Mouse (Mus musculus) embryo, embryonic 10.5 days (tissue): ENCODE measurements at regions not wholly inside any gene's neighbourhood (a gene's known extent, or its start where the extent isn't known, plus 50 kb on each side); places are given as distances from the start of the nearest gene placed in this dataset.

Experiments used
- DNase-seq: peaks from one replicate; pipeline ENCODE4 v3.0.0-alpha.2; 2015; ENCODE audit warnings: low spot score

DNA sequence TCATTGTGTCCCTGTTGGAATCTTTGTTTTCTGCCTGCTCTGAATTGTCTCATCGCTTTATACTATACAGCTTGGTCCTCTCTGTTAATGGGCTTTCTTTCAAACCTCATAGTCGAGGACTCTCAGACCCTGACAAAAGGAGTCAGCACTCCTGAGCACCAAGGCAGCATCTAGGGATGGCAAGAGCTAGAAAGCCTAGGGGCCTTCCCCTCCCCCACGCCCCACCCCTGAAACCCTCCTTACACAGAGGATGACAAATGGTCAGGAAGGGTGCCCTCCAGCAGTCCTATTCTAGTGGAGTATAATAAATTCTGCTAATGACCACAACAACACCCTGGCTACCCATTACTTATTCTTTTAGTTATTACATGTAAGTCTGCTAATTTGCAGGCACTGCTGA is 74.4 kb downstream of the Tbx19 start:
- DNase-seq: no peak

DNA sequence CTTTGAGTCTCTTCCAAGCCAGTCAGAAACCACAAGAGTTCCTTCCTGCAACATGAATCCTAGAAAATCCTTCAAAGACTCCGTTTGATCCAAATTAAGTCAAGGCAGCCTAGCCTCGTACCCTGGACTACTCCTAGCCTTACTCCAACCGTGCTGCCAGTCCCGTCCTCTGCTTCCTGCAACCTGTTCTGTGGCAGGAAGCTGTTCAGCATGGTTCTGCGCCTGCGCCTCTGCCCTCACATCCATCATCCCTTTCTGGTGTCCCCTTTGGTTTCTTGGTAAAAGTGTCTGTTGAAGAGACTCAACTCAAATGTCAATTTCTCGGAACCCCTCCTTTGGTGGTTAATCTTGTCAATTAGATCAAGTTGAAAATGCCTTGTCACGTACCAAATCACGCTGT is 75.8 kb downstream of the Tbx19 start:
- no peak for DNase-seq

DNA sequence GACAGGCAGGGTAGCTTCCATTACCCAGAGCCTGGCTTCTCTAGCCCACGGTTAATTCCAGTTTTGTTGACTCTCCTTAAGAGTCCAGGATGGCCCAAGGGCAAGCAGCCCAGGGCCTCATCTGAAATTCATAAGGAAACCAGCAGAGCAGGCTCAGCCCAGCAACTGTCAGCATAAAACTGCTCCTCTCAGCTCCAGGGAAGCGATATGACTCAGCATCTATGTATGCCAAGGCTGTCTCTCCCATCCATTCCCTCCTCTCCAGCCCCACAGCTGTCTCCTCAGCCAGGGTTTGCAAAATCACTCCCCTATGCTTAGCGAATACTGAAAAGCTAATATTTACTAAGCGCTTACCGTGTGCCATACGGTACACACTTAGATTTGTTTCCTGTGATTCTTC is 76.4 kb downstream of the Tbx19 start:
- no peak for DNase-seq

DNA sequence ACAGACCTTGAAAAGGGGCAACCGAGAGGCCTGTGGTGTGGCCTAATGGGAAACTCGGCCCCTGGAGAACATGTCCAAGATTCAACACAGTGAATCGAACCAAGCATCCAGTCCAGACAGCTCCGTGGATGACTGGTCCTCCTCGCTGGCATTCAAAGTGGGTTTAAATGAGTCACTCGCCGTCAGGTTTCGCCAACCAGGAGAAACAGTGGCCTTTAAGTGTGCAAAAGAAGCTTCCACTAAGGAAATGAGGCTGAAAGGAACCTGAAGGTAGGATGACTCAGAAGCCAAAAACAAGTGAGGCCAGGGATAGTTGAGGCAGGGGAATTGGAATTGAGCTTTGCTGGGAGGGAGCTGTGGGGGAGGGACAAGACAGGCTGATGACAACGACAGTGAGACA is 80.2 kb downstream of the Tbx19 start:
- no peak for DNase-seq

DNA sequence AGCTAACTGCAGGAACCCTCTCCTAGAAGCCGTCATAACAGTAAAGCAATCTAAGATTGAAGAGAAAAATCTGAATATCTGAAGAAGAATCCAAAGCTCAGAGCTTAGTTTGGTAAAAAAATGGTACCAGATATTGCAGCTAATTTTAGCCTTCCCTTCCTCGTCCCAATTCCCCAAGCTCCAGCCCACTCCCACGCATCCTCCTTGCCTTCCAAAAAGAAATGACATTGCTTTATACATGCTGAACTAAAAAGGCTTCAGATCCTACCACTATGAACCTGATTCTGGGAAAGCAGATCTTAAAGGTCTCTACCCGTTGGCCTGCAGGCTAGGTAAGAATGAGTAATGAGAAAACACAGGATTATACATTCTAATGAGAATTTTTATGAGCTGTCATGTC is 83.3 kb downstream of the Tbx19 start:
- no peak for DNase-seq

DNA sequence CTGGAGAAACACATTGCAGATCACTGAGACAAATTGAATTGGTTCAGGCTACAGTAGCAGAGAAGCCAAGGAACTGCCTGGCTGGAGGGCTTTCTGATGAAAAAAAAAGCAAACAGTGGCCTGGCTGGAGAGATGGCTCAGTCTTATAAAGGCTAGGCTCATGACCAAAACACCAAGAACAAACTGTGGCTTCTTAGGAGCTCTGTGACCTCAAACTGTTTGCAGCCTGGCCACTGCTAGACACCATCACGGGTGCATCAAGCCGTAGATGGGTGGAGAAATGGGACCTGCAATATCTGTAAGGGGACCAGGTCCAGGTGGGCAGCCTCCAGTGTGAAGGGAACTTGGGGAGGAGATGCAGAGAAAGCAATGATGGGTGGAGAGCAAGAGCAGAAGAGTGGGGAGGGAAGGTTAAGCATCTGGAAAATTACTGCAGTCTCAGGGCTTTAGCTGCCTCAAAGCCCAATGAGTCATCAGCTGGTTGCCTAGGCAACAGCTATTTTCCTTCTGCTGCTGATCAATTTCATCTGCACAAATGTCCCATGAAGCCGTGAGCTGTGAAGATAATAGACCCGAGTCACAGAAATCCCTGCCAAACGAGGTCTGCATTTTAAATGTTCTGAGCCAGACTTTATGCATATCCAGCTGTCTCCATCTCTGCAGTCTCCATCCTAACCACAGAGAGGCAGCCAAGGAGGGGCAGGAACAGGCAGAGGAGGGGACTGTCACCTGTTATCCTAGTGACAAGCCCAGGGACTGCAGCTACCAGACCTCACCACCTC is 85.1 kb downstream of the Tbx19 start:
- peak; percentile 61 for DNase-seq

DNA sequence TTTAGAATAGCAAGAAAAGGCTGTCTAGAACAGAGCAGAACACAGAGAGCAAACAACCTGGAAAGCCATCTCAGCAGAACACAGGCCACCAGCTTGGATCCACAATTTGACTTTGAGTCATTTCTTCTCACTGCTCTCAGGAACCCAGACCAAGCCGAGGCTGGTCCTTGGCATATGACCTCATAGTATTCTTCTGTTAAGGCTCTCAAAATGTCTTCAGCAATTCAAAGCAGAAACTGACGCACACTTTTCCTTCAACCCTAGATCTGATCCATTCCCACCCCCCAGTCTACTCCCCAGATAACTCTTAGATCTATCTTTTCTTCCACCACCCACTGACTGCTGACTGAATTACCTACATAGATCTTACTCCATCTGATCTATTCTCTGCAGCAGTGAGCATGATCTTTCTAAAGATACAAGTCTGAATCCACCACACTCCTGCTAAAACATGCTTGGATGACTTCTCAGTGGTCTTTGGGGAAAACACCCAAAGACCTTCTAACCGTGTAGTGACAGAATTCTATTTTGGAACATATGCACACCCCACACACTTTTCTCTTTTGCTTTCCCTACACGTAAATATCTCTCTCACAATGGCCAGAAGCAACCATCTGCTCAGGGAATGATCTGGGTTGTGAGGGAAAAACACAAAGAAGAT is 88.6 kb downstream of the Tbx19 start:
- no peak for DNase-seq

DNA sequence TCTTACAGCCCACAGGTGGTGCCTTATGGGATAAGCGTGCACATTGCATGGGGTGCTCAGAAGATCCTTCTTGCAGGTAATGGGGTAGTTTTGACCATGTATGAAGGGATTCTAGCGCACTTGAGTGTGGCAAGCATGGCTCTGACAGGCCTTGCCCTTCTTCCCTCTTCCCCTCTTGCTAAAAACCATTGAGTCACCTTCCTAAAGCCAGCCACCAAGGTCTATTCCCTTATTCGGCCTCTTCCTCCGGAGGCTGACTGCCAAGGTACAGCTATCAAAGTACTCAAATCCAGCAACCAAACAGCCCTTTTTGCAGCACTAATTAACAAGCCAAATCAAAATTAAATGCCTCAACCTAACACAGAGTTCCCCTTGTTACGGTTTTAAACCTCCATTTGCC is 95.6 kb downstream of the Tbx19 start:
- DNase-seq: no peak

DNA sequence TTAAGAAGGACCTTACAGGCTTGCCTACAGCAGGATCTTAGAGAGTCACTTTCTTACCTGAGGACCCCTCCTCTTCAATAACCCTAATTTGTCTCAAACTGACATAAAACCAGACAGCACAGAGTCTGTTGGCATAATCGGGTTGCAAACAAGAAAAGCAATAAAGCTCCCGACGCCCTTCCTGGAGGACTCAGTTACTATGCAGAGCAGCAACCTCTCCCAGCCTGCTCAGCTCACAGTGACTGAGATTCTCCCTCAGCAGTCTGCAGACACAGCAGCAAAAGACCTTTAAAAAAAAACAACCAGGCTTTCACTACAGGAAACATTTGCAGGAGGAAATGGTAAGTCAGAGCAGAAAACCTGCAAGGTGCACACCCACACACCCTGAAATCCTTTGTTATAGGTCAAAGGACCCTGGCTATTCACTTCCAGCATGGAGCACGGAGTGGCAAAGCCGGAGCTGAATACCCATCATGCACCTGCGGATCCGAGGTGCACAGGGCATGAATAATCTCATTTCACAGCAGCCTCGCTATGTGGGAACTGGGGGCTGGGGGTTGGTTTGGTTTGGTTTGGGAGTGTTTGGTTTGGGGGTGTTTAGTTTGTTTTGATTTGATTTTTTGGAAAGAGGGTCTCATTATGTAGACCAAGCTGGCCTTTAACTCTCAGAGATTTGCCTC is 97.6 kb downstream of the Tbx19 start:
- no peak for DNase-seq

DNA sequence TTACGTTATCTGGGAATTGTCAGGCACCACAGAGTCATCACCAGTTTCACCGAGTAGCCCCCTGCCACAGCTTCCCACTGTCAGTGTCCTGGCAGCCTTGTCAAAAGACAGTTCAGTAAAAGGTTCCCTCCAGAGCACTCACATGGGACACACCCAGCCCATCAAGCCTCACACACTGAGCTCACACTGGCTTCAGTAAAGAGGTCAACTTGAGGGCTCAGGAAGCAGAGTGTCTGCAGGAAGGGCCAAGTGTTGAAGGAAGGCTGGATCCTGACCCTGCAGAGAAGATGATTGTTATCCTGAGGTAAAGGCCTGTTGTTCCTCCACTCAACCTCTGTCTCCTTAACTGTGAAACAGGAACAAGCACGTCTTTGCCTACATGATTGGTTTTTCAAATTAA is 99.2 kb downstream of the Tbx19 start:
- no peak for DNase-seq

DNA sequence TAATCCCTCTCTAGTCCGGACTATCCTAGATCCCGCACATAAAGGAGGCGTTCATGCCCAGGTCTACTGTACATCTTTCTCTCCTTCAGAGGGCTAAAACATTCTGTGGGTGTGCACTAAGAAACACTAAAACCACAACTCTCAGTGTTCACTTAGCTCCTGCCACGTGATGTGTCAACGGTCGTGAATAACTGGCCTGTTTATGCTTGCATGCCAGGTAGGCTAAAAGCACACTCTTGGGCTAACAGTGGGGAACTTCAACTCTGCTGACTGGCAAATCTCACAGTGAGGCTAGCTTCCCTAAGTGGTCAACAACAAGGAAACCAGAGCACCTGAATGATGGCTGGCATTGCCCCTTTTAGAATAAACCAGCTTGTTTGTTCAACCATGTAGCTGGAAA is 106.3 kb downstream of the Tbx19 start:
- DNase-seq: no peak

DNA sequence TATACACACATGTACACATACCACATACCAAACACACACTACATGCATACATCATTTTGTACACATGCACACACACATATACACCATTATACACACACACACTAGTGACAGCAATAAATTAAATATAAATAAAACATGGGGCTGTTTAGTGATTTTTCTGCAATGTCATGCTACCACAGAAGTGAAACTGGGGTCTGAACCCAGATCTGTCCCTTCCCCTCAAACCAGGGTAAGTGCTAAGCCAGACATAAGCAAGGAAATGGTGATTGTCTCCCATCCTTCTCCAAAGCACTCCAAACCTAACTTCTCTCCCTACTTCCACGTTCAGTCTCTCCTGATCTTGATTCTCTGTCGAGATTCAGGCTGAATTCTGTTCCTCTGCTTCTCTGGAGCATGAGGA is 109.3 kb downstream of the Tbx19 start:
- no peak for DNase-seq

DNA sequence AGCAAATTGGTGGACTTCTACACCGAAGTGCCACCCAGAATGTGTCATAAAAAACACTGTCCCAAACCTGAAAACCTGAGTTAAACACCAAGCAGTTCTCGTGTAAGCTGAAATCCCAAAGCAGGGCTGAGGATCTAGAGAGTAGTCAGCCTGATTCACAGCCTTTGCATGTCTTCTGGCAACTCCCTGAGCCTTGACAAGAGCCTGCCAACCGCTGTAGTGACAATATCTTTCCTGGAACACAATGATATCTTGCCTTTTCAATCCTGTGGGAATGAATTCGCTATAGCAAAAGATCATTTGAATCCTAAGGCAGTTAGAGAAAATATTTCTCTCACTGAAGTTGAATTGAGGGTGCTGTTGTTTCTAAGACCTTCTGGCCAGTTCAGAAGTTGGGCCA is 110.4 kb downstream of the Tbx19 start:
- DNase-seq: no peak

DNA sequence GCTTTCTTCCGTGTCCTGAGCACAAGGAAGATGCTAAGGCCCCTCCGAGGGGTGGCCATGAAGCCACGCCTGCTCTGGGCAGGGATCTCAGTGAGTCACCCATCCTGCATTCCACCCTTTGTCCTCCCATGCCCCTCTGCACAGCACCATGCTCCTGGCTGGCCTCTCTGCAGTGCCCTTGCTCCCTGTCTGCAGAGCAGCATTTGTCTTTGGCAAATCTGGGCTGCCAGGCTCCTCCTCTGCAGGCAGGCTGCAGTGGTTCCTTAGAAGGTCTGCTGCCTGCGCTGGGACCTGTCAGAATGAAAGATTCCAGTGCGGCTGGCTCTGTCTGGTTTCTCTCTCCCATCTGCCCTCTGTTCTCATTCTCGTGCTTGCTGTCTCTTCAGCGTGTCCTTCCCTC is 111.3 kb upstream of the Xcl1 start:
- DNase-seq: peak; percentile 62

DNA sequence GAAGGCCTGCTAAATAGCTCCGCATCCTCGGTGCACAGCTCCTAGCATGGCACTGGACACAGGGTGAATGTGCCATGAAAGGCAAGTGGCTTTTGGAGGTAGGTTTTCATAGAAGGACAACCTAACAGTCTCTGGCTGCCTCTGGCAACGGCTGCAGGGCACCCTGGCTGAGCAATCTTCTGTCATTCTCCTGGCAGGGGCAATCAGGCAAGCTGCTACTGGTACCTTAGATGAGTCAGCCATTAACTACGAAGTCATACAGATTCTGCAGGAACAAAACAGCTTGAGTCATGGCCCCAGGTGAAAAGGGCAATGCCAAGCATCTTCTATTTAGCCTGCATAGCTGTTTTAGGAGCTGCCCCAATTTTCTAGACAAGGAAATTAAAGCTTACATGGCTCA is 110.7 kb upstream of the Xcl1 start:
- DNase-seq: no peak

DNA sequence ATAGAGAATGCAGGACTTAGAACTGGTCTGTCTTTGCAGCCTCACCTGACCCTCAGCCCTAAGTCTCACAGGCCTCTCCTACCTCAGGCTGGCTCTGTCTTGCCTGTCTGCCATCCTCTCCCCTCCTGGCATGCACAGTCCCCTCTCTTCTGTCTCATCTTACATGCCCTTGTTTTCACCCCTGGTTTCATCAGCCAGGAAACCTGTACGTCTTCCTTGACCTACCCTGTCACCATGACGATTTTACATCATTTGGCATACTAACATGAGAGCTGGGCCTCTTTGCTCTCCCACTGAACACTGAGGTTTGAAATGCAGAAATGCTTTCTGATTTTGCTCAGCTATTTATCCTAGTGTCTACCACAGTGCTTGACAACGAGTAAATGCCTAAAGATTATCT is 108.0 kb upstream of the Xcl1 start:
- no peak for DNase-seq

DNA sequence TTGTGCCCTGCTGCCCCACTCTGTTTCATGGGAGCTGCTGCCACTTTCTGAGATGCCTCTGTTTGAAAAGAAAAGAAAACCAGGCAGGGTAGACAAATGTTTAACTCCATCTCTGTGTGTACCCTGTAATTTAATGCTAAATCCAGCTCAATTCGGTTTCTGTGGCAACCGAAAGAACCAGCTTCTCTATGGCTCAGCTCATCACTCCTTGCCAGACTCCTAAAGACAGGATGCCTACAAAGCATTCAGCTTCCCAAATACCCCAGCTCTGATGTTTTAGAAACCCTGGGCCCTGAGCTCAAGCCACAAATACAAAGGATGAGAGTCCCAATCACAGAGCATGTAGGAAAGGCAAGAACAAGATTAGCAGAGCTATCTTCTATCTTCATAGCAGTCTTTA is 106.8 kb upstream of the Xcl1 start:
- no peak for DNase-seq

DNA sequence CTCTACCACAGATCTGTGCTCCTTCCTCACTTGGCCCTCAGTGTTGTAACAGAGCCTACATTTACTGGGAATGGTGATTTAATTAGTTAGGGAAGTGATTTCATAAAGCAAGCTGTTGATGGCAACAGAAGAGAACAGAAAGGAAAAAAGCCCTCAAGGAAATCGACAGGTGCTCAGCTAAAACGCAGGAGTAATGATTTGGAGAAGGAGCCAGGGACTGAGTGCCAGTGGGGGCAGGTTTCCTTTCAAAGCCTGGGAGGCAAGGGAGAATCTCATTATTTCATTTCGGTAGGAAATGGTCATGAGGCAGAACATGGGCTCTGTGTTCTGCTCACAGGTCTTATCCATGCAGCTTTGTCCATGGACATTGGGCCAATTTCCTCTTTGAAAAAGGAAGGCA is 101.3 kb upstream of the Xcl1 start:
- DNase-seq: no peak

DNA sequence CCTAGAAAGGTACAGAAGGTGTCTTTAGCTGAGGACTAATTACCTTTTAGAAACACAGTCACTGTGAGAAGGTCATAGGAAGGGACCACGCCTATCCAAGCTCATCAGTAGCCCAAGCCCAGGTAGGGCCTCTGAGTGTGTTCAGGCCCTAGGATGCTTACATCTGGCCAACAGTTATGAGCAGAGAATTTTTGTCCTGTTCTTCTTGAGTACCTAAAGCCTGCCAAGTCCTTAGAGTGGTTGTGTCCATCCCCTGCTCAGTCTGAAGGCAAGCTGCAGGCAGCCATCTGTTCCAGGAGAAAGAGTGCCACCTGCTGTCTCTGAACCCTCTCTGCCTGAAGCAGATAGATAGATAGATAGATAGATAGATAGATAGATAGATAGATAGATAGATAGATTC is 100.3 kb upstream of the Xcl1 start:
- no peak for DNase-seq

DNA sequence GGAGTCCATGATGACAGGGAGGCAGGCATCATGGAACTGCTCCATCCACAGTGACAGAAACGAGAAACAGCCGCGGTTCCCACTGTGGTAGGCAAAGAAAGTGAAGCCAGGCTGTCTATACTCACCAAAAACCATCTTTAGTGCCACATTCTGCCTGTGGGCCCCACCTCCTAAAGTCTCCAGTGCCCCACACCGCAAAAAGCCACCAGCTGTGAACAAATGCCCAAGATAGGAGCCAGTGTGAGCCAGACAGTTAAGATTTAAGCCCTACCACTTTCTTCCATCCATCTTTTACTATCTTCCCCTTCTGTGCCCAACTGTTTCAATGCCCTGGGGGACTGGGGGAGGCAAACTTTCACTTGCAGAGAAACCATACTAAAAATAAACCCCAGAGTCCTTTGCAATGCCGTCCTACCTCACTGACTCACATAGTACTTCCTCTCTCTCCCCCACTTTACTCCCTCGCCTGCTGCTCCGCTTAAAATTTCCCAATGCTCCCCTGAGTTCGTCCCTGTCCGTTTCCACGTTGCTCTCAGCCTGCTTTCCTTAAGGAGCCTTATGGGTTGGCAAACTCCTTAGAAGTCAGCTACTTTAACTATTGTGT is 85.7 kb upstream of the Xcl1 start:
- no peak for DNase-seq

DNA sequence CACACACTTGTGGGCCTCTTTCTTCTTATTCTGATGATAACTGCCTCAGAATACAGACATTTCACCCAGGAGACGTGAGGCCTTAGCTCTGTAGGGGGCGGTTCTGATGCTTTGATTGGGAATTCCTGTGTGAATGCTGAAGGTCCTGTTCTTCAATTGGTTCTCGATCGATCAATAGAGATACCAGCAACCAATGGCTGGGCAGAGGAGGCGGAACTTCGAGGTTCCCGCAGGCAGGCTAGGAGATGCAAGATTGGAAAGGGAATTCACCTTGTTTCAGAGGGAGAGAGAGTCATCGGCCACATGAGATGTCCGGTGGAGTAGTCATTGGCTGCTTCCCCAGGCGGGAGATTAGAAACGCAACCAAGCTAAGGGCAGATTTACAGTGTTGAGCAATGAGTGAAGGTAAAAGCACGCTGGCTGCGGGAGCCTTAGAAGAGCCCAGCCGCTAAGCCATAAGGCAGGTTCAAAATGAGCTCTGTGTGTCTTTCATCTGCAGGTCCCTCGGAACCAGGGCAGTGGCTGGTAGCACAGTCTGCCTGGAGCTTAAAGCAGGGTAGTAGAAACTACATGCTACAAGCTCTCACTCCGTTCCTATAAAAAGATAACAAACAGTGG is 83.5 kb upstream of the Xcl1 start:
- DNase-seq: peak; percentile 86

DNA sequence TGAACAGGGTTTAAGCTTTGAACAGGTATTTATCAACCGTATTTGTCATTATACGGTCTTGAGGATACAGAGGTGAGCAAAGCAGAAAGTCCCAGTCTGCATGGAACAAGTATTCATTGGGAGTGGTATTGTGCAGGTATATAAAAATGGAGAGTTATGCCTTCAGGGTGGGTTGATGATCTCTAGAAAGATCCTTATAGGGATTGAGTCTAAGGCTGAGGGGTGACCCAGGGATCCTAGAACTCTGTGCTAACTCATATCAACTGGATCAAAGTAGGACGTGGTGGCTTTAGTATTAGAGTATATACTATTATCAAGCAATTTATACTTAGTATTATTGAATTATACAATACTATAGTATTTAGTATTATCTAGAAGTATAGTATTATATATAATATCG is 82.9 kb upstream of the Xcl1 start:
- DNase-seq: no peak

DNA sequence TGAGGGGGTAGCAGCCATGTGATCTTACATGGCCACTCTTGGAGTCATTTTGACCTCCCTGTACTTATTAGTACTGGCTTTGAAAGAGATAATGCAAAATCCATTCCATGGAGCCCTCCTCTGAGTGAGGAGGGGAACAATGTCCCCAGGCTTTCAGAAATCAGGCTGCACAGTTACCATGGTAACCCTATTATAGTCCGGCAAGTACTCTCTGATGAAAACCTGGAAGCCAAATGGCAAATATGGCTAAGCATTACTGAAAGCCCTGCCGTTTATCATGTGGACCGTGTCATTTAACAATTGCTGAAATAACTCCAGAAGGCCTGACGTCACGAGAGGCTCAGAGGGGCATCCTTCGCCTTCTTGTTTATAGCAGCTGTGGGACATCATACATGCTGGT is 82.5 kb upstream of the Xcl1 start:
- no peak for DNase-seq
